Mouse (Mus musculus) stomach, postnatal 0 days (tissue): Measurements from ENCODE around the gene Btaf1. TPM values are rescaled to one million over a fixed set of nuclear protein-coding genes. Genes with fewer than 3 reads are reported as not detected.

Experiments used
- ATAC-seq: fragments of 200-750 bp; cut with Nextera tagmentation; 2 replicates; pipeline ENCODE4 v1.8.0; 2017; ENCODE audit not compliant: low FRiP score, low TSS enrichment
- DNase-seq: peaks from one replicate; pipeline ENCODE4 v3.0.0-alpha.2; 2016; ENCODE audit warnings: low spot score
- H3K27ac ChIP-seq: fragments of 300-500 bp; sonication (generic); replicated peaks from 2 replicates; pipeline ENCODE4 v1.5.1; 2014; ENCODE audit warnings: mild to moderate bottlenecking, control low read depth
- H3K27me3 ChIP-seq: fragments of 300-500 bp; sonication (generic); 2 replicates; pipeline ENCODE4 v1.6.1; 2014; ENCODE audit warnings: low read length; ENCODE audit not compliant: control insufficient read depth, insufficient read depth
- H3K36me3 ChIP-seq: fragments of 300-500 bp; sonication (generic); 2 replicates; pipeline ENCODE4 v1.6.1; 2014; ENCODE audit warnings: low read length, mixed read lengths; ENCODE audit not compliant: control insufficient read depth, insufficient read depth
- H3K4me1 ChIP-seq: fragments of 300-500 bp; sonication (generic); replicated peaks from 2 replicates; pipeline ENCODE4 v1.6.1; 2014; ENCODE audit warnings: antibody characterized with exemption; ENCODE audit not compliant: control insufficient read depth, insufficient read depth
- H3K4me2 ChIP-seq: fragments of 300-500 bp; sonication (generic); replicated peaks from 2 replicates; pipeline ENCODE4 v1.6.1; 2014; ENCODE audit warnings: low read depth, mild to moderate bottlenecking, control low read depth, moderate library complexity
- H3K4me3 ChIP-seq: fragments of 300-500 bp; sonication (generic); 2 replicates; pipeline ENCODE4 v1.5.1; 2014; ENCODE audit warnings: low read depth, low read length, control low read depth
- H3K9ac ChIP-seq: fragments of 300-500 bp; sonication (generic); 2 replicates; pipeline ENCODE4 v1.6.1; 2014; ENCODE audit warnings: mild to moderate bottlenecking, low read length, control low read depth, mixed read lengths
- H3K9me3 ChIP-seq: fragments of 300-500 bp; sonication (generic); 2 replicates; pipeline ENCODE4 v1.6.1; 2016; ENCODE audit warnings: low read length; ENCODE audit not compliant: control insufficient read depth
- CTCF ChIP-seq: IDR thresholded peaks from 2 replicates; pipeline ENCODE4 v1.5.1; 2016; ENCODE audit warnings: antibody characterized with exemption, low read depth, mild to moderate bottlenecking, moderate library complexity
- EP300 ChIP-seq: optimal IDR thresholded peaks from 2 replicates; pipeline ENCODE3; 2016; ENCODE audit warnings: antibody characterized with exemption
- WGBS: fragments of 180-500 bp; shearing (Covaris S2); extraction: QIAGEN DNeasy Blood & Tissue Kit; methylation state at CpG from one replicate; pipeline ENCODE4 v1.1.7; 2014; 5-methylcytosine and 5-hydroxymethylcytosine counted together
- polyA plus RNA-seq: library from polyadenylated mRNA; unstranded; fragments of >200 nt; fragmentation: Nextera tagmentation; extraction: Ambion mirVana; gene quantifications from 2 replicates; pipeline ENCODE4 v1.2.1, GENCODE M21; 2015

Btaf1 gene
- polyA plus RNA-seq, 1 experiment from 2014 or later = 2.8 TPM

DNA sequence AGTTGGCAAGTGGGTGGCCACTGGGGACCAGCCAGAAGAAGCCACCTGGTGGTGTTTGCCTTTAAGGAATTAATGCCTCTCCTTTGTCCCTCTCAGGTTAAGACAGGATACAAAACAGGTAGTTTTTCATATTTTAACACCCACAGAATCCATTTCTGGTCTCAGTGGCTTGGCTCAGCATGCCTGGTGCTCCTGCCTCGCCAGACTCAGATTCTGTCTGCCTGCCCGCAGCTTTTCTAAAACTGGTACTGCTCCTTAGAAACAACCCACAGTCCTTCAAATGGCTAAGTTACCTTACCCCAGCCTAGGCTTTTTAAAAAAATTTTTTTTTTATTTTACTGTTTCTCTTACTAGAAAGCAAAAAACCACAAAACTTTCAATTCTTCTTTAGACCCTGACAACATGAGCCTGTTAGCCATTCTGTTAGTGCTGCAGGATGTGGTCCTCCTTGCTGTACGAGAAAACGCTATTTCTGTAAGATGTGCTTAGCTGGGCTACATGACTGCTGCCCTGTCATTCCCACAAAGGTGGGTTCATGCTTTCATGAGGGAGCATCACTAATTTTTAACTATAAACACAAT, 130.2 kb downstream of the Btaf1 start:
- Histone ChIP-seq H3K4me2 (no peak overlapping the region), H3K27ac (no peak overlapping the region), H3K4me3 (no peak overlapping the region), H3K27me3 (no peaks in the 10 kb centered on the region), H3K4me1 (no peaks in the 10 kb centered on the region), H3K9ac (no peak overlapping the region), H3K9me3 (no peaks in the 10 kb centered on the region), H3K36me3 (no peaks in the 10 kb centered on the region)
- TF ChIP-seq CTCF = no peak
- no peak for TF ChIP-seq EP300
- ATAC-seq (no peak), DNase-seq (no peak)
- WGBS = 74% methylated on average over 4 of the region's 4 CpGs

DNA sequence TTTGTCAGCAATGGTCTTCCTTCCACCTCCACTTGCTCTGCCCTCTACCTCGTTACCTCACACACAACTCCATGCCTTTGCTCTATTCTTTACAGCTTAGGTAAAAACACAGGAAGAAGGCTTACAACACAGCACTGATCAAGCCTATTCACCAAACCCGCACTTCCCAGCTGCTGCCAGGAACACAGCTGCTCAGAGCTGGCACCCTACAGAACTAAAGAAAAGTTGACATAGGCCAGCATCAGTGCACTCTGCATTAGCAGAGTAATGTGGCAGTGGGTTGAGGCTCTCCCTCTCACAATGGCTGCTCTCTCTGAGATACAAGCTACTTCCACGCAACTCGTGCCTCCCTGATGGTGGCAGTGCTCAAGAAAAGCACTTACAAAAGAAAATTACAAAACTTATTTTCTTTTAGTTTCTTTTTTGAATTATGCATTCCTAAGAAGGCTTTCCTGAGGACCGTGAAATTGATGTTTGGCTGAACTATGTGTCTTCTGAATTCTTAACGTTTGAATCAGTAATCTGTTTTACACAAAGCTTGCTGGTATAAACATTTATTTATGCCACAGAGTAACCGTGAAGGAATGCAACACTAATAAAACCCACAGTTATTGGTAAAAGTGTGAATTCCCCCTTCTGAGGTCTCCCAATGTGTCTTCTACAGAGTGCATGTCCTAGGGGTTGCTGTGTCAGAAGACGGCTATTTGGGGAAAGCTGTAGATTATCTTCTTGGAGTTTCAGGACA, 131.5 kb downstream of the Btaf1 start:
- TF ChIP-seq CTCF (no peak), EP300 (no peak)
- H3K36me3 ChIP-seq = no peaks in the 10 kb centered on the region
- H3K9me3 ChIP-seq = no peaks in the 10 kb centered on the region
- H3K4me2 ChIP-seq = no peak overlapping the region
- WGBS = 75% methylated on average over 8 of the region's 8 CpGs
- H3K4me3 ChIP-seq = no peak overlapping the region
- no peak overlapping the region for H3K27ac ChIP-seq
- H3K27me3 ChIP-seq = no peaks in the 10 kb centered on the region
- H3K4me1 ChIP-seq = no peaks in the 10 kb centered on the region
- no peak overlapping the region for H3K9ac ChIP-seq
- DNase-seq (no peak), ATAC-seq (no peak)

DNA sequence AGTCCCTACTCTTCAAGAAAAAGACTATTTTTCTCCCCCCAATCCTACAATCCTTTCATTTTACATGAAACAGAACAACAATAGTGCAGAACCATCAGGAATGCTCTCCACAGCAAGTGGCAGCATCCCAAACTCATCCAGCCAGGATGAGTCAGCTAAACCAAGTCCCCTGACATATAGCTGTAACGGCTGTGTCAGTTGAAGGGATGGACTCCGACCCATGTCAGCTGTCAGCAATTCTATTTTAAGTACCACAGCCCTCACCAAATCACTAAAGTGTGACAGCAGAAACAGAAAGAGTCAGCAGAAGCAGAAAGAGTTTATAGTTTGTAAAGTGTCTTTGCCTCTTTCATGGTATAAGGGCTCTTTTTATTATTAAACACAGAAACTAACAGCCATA, 133.7 kb downstream of the Btaf1 start:
- TF ChIP-seq CTCF = no peak
- no peak for TF ChIP-seq EP300
- no peaks in the 10 kb centered on the region for H3K9me3 ChIP-seq
- no peak for DNase-seq
- no peak overlapping the region for H3K27ac ChIP-seq
- H3K36me3 ChIP-seq = no peaks in the 10 kb centered on the region
- no peaks in the 10 kb centered on the region for H3K4me1 ChIP-seq
- no peaks in the 10 kb centered on the region for H3K27me3 ChIP-seq
- no peak overlapping the region for H3K9ac ChIP-seq
- H3K4me3 ChIP-seq = no peak overlapping the region
- H3K4me2 ChIP-seq = no peak overlapping the region
- no peak for ATAC-seq
- 33% methylated on average over 2 of the region's 2 CpGs for WGBS

DNA sequence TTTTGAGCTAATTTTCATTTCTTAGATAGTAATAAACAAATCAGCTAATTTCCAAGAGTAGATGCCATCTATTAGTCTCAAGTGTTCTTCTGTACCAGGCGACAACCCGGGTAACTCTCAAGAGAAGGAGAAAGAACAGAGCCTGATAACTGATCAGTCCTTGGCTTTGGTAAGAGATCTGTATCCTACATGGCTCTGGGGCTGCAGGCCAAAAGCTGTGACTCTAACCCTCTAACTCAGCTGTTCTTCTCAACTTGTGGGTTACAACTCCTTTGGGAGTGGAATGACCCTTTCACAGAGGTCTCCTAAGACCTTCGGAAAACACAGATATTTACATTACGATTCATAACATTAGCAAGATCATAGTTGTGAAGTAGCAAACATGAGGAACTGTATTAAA, 134.2 kb downstream of the Btaf1 start:
- H3K27me3 ChIP-seq = no peaks in the 10 kb centered on the region
- ATAC-seq (no peak), DNase-seq (no peak)
- no peaks in the 10 kb centered on the region for H3K9me3 ChIP-seq
- no peak for TF ChIP-seq EP300
- H3K4me1 ChIP-seq = no peaks in the 10 kb centered on the region
- H3K36me3 ChIP-seq = no peaks in the 10 kb centered on the region
- WGBS = 57% methylated on average over 4 of the region's 4 CpGs
- H3K27ac ChIP-seq = no peak overlapping the region
- no peak overlapping the region for H3K9ac ChIP-seq
- H3K4me3 ChIP-seq = no peak overlapping the region
- H3K4me2 ChIP-seq = no peak overlapping the region

Other genes with a start within 250 kb of the Btaf1 start
- 7.0 and 7.1 TPM in 2 replicates for gene Ppp1r3c, start 189.4 kb upstream of the Btaf1 start, polyA plus RNA-seq
- 13.9 and 15.8 TPM in 2 replicates for gene Tnks2, start 91.8 kb upstream of the Btaf1 start, polyA plus RNA-seq
- 4.4 and 5.1 TPM in 2 replicates for gene Fgfbp3, start 6.5 kb upstream of the Btaf1 start, polyA plus RNA-seq